Mouse (Mus musculus) embryo, embryonic 11 days (tissue): ENCODE measurements around the gene Proser1.

Experiments
- DNase-seq: peaks from one replicate; pipeline ENCODE4 v3.0.0-alpha.2; 2015

Gene Proser1

DNA sequence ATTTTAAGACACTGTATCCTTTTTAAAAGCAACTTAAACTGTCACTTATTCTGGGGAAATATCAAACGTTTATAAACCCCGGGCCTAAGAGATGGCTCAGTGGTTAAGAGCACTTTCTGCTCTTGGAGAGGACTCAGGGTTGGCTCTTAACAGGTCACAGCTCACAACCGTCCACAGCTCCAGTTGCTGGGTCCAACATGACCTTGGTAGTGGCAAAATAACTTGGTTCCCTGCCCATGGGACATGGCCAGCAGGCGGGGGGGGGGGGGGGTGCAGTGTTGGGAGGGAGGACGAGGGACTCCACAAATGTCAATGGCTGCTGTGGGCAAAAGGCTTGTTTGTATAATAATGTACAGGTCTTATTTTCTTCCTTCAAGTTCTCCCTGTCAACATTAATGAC lies 3.9 kb downstream of the Proser1 start:
- DNase-seq, result no peak

DNA sequence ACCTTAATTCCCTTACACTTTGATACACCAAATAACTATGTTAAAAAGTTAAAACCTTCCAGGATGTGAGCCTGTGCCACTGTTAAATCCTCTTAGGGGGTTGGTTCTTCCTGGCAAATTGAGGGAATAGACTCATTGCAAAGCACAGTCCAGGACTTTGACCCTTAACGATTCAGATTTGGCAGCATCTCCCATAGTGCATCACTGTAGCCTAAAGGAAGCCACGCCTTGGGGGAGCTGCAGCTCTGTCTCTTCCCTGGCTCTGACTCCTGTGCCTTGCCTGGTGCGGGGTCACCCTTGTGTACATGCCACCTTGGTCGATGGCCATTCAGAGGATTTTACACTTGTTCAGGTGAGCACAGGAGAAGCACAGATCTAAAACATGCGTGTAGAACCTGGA lies 6.2 kb downstream of the Proser1 start:
- DNase-seq, result no peak

DNA sequence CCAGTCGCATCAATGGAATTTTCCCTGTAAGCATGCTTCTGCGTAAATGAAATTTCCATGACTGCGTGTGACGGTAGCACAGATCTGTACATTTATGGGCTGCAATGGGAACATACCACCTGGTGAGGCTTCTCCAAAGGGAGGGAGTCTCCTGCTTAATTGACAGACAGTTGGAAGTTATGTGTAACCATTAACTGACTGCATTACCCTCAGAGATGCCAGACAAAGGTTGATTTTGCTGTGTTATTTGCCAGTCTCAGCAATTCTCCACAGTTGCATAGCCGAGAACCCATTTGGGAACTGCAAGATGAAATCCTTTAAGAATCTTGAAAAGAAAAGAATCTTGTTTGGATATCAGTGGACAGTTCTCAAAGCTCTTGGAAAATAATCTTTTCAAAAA lies 8.6 kb downstream of the Proser1 start:
- no peak for DNase-seq

DNA sequence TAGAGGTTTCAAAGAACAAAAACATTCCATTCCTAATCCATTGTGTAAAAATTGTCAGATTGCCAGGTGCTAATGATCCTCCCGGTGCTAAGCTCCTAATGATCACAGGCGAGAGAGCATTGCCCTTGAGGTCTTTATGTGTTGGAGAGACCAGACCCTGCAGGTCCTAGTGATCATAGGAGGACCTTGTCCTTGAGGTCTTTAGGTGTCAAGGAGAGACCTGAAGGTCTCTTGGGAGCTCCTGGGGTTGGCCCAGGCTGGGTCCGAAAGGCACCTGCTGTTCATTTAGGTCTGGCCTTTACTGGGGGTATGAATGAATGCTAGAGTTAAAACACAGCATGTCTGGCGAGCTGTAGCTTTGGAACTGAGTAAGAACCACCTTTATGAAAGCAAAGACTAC lies 10.7 kb downstream of the Proser1 start:
- no peak for DNase-seq

DNA sequence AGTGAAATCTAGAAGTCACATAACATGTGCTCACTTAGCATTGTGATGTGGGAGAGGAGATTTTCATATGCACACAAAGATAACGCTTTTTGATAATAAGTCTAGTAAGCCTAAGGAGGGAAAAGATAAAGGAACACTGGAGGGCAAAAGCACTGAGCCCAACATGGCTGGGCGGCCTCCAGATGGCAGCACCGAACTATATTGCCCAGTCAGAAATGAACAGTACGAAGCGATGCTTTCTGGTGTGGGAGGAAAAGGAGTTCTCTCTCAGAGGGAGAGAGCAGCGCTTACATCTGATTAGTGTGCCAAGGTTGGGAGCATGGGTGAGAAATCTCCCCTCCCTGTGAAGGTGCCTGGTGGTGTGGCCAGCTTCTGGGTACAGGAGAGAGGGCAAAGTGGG lies 12.4 kb downstream of the Proser1 start:
- DNase-seq, result peak; percentile 56

DNA sequence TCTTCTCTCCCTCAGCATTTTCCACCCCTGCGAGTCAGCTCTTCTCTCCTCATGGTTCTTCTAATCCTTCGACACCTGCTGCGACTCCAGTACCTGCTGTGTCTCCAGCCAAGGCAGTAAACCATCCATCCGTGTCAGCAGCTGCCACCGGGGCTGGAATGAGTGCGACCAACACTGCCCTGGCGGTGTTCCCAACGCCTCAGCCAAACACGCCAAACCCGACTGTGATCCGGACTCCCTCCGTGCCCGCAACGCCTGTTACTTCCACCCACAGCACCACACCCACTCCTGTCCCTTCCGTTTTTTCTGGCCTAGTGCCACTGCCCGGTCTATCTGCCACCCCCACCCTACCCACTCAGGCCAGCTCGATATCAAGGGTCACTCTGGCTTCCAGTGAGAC lies 14.0 kb downstream of the Proser1 start:
- no peak for DNase-seq

DNA sequence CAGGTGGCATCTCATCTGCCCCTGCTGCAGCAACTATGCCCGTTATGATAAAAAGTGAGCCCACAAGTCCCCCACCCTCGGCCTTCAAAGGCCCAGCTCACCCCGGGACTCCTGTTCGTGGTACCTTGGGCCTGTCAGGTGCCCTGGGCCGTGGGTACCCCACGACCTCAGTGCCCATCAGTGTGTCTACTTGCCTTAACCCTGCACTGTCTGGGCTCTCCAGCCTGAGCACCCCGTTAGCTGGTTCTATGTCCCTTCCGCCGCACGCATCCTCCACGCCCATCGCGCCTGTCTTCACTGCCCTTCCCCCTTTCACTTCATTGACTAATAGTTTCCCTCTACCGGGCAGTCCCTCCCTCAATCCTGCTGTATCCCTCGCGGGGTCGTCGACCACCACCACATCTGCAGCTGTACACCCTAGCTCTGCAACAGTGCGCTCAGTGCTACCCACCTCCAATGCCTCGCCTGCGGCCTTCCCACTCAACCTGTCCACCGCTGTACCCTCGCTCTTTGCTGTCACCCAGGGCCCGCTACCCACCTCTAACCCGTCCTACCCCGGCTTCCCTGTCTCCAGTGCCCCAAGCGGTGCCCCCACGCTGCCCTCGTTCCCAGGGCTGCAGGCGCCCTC lies 15.1 kb downstream of the Proser1 start:
- no peak for DNase-seq

DNA sequence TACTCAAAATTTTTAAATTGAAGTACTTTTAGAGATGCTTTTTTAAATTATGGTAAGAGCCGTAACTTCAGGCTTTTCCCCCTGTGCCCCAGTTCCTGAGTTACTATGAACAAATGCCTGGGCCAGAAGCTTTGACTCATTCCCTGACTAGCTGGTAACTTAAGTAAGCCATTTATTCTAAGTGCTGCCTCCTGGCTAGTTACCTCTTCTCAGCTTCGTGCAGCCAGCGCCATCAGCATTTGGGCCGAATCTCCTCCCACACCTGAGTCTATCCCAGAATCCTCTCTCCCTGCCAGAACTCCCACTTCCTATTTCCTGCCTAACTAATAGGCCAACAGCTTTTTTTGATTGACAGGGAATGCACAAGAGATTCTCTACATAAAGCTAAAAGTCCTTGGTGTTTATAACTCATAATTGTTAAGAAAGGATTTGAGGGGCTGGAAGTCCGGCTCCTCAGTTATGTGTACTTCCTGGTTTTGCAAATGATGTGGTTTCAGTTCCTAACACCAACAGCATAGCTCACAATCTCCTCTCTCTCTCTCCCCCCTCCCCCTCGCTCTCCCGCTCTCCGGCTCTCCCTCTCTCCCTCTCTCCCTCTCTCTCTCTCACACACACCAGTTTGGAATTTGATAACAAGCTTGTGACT lies 20.1 kb downstream of the Proser1 start:
- DNase-seq, result no peak

DNA sequence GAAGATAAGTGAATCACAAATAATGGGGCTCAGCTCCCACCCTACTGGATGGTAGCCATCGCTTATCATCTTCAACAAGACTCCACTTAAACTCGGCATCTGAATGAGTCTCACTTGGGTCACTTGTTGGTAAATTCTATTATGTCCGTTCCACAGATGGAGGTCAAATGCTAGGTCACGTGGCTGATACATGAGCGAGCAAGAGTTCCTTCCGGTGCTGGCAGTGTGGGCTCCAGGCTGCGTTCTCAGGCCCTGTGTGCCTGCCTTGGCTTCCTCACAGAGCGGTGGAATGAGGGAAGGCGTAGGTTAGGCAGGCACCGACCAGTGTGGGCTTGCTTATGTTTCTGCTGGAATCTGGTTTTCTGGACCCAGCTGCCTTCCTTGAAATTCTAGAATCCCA lies 23.1 kb downstream of the Proser1 start:
- DNase-seq, result no peak

DNA sequence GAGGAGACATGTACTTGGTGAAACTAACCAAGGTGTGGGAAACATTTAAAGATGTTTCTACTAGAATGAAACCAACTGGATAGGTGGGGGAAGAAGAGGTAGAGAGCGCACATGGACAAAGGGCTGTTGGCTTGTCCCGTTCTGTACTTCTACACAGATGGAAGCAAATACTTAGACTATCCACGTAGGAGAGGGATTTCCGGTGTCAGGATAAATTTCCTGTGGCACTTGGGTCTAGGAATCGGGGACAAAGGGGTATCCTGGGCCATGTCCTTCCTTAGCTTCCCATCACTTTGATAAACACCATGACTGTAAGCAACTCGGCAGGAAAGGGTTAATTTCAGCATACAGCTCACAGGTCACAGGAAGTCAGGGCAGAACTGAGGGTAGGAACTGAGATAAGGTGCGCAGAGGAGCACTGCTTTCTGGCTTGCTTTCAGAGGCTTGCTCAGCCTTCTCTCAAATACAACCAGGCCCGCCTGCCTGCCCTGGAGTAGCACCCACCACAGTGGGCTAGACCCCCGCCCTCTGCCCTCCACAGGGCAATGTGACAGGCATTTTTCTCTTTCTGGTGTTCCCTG lies 23.6 kb downstream of the Proser1 start:
- DNase-seq, result no peak

DNA sequence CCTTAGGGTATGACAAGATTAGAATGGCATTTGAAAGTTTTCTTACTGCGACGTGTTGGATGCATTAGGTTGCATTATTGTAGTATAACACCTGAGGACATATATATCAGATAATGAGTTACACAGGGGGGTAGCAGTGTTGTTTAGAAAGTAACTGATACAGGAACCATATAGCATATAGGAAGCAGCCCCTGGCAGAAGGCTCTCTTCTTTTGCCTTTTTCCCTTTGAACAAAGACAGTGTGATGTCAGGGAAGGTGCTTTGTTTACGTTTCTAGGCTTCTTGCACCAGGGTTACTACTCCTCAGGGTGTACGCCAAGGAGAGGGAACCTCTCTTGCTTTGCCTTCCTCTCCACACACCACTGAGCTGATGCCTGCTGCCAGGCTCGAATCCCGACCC lies 24.9 kb downstream of the Proser1 start, which contains the start of gene Stoml3:
TSS of gene Stoml3 (plus strand) at position 301 of the 400 bp plus-strand sequence.
- DNase-seq, result no peak

DNA sequence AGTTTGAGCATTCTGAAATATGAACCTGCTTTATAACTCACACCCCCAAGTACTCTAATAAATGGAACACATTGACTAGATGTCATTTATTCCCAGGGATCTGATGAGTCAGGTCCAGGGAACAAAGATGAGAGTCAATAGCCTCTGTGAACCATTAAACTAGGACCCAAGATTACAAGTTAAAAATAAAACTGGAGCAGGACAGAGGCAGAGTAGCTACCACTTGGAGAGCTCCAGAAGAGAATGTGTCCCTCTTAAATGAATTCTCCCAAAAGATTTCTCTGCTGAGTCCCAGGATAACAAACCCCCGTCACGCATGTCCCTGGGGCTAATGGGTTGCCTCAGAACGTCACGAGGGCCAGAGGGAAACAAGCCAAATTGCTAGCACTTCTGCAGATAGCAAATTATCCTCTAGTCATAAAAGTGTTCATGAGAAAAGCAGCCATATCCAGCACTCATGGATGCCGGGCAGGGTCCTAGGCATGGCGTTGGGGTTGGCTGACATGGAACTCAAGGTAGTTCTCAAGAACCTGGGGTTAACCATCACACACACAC lies 35.0 kb downstream of the Proser1 start:
- no peak for DNase-seq

DNA sequence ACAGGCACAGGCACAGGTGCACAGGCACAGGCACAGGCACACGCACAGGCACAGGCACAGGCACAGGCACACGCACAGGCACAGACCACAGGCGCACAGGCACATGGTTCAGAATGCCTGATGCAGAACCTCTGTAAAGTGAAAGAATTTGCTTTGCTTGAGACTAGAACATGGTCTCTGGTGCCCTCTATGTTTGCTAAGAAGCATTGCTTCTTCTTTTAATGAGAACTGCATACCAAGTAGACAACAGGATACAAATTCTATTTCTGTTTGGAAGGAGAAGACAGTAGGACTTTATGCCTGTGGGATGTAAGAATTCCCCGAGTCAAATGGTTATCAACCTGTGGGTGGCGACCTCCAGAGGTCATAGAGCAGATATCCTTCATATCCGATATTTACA lies 39.0 kb downstream of the Proser1 start:
- peak; percentile 18 for DNase-seq

DNA sequence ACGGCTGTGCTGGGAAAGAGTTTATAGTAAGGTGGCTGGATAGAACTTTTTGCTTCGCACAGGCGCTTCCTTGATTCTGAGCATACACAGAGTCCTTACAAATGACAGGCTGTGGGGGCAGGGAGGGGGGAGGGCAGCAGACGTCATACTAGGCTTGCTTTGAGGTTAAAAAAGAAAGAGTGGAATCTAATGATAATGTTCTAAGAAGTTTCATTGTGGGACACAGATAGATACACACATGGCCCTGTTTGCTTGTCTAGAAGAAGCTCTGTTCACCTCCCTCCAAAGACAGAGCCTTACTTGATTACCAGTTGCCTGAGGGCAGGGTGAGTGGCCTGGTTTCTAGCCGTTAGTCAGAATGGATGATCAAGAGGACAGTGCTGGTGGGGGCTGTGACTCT lies 49.6 kb downstream of the Proser1 start:
- no peak for DNase-seq

DNA sequence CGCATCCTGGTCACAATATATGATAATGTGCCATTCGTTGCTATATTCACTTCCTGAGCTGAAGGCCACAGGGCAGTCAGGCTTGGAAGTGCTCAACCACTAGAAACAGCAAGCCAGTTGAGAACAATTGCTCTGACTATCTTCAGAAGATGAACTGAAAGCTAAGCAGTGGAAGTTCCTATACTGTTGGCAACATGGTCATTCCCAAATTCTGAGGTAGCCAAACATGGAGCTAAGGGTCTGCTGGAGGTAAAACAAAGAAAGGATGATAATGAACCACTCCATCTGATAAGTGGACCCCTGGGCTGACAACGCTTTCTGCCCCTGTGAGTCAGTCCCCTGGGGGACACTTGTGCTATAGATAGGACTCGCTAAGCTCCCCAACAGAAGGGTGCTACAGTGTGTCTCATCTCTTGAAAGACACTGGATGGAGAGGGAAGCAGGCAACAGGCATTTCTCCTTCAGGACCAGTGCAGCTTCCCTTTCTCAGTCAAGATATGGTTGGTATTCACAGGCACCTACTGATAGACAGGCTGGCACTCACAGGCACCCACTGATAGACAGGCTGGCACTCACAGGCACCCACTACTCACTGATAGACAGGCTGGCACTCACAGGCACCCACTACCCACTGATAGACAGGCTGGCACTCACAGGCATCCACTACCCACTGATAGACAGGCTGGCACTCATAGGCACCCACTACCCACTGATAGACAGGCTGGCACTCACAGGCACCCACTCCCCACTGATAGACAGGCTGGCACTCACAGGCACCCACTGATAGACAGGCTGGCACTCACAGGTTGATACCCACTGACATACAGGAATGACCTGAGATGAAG lies 51.0 kb downstream of the Proser1 start:
- no peak for DNase-seq

DNA sequence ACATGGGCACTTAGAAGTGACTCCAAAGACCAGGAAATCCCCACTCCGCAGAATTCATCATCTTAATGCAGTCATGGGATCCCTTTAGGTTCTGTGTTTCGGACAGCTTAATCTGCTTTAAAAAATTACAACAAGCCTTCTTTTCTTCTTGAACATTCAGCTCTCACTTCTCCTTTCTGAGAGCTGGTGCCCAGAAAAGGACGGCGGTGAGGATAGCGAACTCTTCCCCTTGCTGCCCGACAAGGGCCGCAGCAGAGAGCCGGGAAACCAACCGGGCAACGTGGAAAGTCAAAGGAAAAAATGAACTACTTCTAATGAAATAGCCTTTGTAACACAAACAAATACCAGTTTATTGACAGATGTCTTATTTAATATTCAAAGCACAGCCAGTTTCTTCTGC lies 59.3 kb downstream of the Proser1 start:
- no peak for DNase-seq

DNA sequence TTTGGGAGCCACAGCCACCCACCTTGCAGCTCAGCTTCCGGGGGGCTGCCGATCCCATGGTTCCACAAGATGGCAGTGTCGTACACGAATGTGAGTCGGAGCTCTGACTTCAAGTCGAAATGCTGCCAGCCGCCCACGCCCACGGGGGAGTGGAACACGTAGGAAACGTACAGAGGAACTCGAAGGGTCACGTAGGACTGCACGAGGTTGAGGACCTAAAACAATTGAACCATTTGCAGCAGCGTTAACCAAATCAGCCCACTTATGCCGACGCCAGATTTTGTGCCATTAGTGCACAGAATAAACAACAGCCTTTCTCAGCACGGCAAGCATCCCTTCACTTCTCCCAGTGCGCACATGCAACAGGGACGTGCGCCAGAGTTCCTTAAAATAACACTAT lies 62.3 kb downstream of the Proser1 start:
- DNase-seq, result peak; percentile 91

DNA sequence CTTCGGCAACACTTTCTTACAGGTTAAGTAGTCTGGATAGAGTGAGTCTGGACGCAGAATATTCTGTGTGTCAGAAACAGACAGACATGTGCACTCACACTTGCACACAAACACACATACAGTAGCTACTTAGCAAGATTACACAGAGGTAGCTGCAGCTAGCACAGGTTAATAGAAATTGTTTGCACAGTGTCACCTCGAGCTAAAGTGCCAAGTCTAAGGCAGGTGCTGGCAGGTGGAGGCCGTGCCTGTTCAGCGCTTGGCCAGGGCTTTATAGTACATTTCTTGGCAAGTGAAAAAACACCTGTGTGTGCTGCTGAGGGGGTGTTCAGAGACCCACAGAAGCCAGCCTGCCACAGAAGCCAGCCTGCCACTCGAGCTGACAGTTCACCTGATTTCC lies 66.8 kb downstream of the Proser1 start:
- no peak for DNase-seq
